Mouse (Mus musculus): ENCODE measurements around the gene Krt87. TPM values are rescaled to one million over a fixed set of nuclear protein-coding genes. Genes with fewer than 3 reads are reported as not detected.

The Krt87 gene
- polyA plus RNA-seq (2016; fragmentation: Nextera tagmentation; extraction: Ambion mirVana) = 0.39 and 0.48 TPM in 2 replicates

DNA sequence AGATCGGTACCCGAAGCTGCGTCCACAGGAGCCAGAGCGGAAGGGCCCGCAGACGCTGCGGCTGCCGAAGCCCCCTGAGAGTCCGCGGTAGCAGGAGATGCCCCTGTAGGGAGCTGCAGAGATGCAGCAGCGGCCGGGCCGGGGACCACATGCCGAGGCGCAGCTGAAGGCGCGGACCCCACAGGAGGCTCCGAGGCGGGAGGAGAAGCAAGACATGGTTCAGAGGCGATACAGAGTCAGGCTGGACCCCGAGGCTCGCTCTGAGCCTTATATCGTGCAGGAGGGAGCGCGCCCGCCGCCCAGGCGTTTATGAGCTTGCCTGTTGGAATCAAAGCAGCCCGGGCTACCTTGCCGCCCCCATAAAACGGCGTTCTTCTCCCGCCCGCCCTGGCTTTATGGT lies at the start of gene Krt87:
Gene Krt87 (minus strand): TSS at position 250 of the 400 bp plus-strand sequence.
- Histone ChIP-seq H3K27ac (no peak within 1 kb of the TSS), H3K36me3 (no peaks in the 10 kb centered on the region), H3K27me3 (peaks cover 42% of the 10 kb centered on the region), H3K4me3 (peak within 1 kb of the TSS; percentile 31), H3K9me3 (replicated peaks) (no peaks in the 10 kb centered on the region), H3K4me2 (replicated peaks) (peak within 1 kb of the TSS; percentile 56), H3K4me1 (peaks cover 6% of the 10 kb centered on the region), H3K9ac (peak within 1 kb of the TSS; percentile 35)
- 3% methylated on average over 32 of the region's 34 CpGs for WGBS
- ATAC-seq (ENCODE audit: low FRiP score) = 0 out of 2 replicates have a peak, but pooled peaks have one; percentile 29

DNA sequence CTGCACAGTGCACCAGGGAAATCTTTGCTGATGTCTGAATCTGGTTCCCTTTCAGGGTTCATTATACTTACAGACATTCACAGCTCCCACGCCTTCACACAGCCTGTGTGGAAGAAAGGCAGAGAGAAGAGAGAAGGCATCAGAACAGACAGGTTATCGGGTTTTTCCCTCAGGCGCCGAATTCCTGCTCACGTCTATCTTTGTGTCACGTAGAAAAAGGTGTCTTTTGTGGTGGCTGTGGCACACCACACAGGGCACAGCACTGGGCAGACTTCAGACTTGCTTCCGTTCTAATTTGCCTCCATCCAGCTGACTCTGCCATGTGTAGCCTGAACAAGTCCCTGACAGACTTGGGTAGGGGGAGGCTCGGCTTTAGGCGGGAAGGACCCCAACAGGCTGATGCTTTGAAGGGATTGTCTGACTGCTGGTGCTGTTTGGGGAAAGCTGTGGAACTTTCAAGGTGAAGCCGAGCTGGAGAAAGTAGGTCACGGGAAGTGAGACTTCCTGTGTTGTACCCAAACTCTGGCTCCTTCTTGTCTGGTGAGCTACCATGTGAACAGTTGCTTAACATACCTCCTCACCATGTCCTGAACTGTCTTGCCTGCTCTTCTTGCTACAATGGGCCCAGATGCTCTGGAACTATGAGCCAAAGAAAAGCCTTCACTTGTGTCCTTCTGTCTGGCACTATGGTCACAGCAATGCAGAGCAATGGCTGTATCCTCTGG lies 47.5 kb upstream of the Krt87 start:
- Histone ChIP-seq H3K9ac (no peak overlapping the region), H3K36me3 (no peaks in the 10 kb centered on the region), H3K9me3 (replicated peaks) (no peaks in the 10 kb centered on the region), H3K4me1 (peaks cover 4% of the 10 kb centered on the region; the same call in 1 of the 2 replicates), H3K27me3 (no peaks in the 10 kb centered on the region), H3K4me2 (replicated peaks) (no peak overlapping the region), H3K27ac (no peak overlapping the region), H3K4me3 (no peak overlapping the region)
- WGBS = 88% methylated on average over 11 of the region's 11 CpGs
- no peak for ATAC-seq (ENCODE audit: low FRiP score)

DNA sequence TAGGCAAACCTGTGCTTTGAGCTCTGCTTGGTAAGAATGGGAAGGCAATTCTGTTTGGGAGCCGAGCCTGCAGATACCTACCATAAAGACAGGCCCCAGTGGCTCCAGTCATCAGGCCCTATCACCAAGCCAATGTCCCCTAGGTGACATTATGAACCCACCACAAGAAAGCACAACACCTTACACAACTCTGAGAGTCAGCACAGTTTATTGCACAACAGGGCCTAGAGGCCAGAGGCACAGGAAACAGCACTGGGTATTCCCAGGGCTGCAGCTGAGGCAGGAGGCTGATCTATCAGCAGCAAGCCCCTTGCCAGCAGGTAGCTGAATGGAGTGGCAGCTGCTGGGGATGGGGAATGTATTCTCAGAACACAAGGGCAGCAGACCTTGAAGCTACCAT lies 46.3 kb upstream of the Krt87 start:
- no peaks in the 10 kb centered on the region for H3K9me3 ChIP-seq (replicated peaks)
- peaks cover 4% of the 10 kb centered on the region; the same call in 1 of the 2 replicates for H3K4me1 ChIP-seq
- no peaks in the 10 kb centered on the region for H3K36me3 ChIP-seq
- no peak overlapping the region for H3K9ac ChIP-seq
- 71% methylated on average over 1 of the region's 1 CpGs for WGBS
- no peak overlapping the region for H3K27ac ChIP-seq
- H3K4me2 ChIP-seq (replicated peaks) = no peak overlapping the region
- no peak overlapping the region for H3K4me3 ChIP-seq
- ATAC-seq (ENCODE audit: low FRiP score) = no peak
- no peaks in the 10 kb centered on the region for H3K27me3 ChIP-seq

DNA sequence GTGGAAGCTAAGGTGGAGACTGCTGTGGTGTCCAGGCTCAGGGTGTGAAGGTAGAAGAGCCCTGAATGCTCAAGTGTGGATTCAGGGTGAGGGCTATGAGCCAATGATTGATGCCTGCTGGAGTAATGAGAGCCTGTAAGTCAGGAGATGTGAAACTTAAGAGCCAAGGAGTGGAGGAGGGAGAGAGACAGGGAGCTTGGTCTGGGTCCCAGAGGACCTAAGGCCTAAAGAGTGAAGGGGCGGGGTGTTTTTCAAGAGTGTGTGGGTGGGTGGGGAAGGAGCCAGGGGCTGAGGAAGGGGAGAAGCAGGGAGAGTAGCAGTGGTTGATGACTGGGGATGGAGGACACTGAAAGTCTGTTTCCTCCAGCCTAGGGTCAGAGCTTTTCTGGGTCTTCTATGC lies 45.0 kb upstream of the Krt87 start:
- H3K4me2 ChIP-seq (replicated peaks) = no peak overlapping the region
- WGBS = 85% methylated on average over 1 of the region's 1 CpGs

DNA sequence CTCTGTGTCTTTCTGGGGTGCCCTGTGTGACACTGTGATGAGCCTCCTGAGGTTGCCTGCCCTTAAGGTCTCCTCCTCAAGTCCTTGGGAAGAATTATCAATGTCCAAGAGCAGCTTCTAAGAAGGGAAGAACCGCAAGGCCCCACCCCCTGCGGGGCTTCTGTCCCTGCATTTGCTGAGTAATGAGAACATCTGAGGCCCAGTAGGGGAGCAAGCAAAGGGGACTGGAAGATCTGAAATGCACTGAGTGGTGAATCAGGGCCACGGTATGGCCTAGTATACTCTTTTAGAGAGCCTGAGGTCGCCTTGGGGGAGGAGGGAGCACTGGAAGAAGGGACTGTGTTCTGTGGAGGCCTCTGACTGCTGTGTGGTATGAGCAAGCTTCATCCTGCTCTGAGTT lies 43.5 kb upstream of the Krt87 start:
- no peak overlapping the region for H3K4me2 ChIP-seq (replicated peaks)
- 0 out of 2 replicates have a peak, but pooled peaks cover 7% of the 10 kb centered on the region for H3K27me3 ChIP-seq
- peaks cover 13% of the 10 kb centered on the region for H3K4me1 ChIP-seq
- H3K36me3 ChIP-seq = no peaks in the 10 kb centered on the region
- no peaks in the 10 kb centered on the region for H3K9me3 ChIP-seq (replicated peaks)
- no peak overlapping the region for H3K27ac ChIP-seq
- 50% methylated on average over 4 of the region's 4 CpGs for WGBS
- H3K9ac ChIP-seq = no peak overlapping the region
- no peak overlapping the region for H3K4me3 ChIP-seq
- ATAC-seq (ENCODE audit: low FRiP score) = no peak

More for the DNA sequence above, 45.0 kb upstream of the Krt87 start:
- ATAC-seq (ENCODE audit: low FRiP score) = no peak
- Histone ChIP-seq H3K9me3 (replicated peaks) (no peaks in the 10 kb centered on the region), H3K4me3 (no peak overlapping the region), H3K9ac (no peak overlapping the region), H3K4me1 (peaks cover 13% of the 10 kb centered on the region), H3K27me3 (0 out of 2 replicates have a peak, but pooled peaks cover 4% of the 10 kb centered on the region), H3K36me3 (no peaks in the 10 kb centered on the region), H3K27ac (no peak overlapping the region)

DNA sequence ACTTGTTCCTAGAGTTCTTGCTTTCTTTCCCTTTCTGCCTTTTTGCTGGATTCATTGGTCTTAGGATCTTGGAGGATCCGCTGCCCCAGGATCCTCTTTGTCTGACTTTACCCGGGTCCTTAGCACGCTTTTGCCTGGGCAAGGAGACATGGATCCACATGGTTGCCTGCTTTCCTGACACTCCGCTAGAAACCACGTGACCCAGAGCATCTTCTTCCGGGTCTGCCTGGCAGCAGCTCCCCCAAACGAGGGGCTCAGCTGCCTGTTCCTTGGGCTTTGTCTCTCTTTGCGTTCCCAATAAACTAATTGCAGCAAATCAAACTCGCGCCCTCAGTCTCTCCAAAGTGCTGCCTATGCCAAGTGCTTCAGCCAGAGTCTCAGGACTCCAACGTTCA lies 41.1 kb upstream of the Krt87 start:
- no peaks in the 10 kb centered on the region for H3K9me3 ChIP-seq (replicated peaks)
- H3K27ac ChIP-seq = no peak overlapping the region
- H3K36me3 ChIP-seq = no peaks in the 10 kb centered on the region
- 27% methylated on average over 11 of the region's 11 CpGs for WGBS
- H3K4me3 ChIP-seq = peak overlapping the region; percentile 19
- H3K4me2 ChIP-seq (replicated peaks) = peak overlapping the region; percentile 62
- H3K4me1 ChIP-seq = peaks cover 9% of the 10 kb centered on the region
- H3K9ac ChIP-seq = peak overlapping the region; percentile 49; the same call in 1 of the 2 replicates
- ATAC-seq (ENCODE audit: low FRiP score) = no peak
- 0 out of 2 replicates have a peak, but pooled peaks cover 7% of the 10 kb centered on the region for H3K27me3 ChIP-seq

DNA sequence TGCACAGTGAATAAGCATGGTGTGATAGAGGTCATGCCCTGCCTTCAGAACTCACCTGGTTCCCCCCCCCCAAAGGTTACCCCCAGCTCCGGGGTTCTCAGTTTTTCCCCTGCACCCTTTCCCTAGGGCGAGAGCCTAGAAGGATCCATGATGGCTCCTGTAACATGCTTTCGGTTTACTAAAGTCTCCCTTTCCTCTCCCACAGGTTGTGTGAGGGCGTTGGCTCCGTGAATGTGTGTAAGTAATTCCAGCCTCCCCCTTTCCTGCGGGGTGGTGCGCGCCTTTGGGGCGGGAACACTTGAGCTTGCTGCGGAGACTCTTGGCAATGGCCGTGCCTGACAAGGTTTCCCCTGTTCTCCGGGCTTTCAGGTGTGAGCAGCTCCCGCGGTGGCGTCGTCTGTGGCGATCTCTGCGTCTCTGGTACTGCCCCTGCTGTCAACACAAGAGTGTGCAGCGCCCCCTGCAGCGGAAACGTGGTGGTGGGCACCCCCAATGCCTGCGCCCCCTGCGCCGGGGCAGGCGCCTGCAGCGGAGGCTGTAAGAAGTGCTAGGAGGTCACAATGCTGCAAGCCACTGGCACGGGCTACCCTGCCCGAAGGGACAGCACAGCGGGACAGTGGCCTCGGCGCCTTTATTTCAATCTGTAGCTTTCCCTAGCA lies 40.5 kb upstream of the Krt87 start:
- Histone ChIP-seq H3K9ac (peak overlapping the region; percentile 49; the same call in 1 of the 2 replicates), H3K27me3 (0 out of 2 replicates have a peak, but pooled peaks cover 7% of the 10 kb centered on the region), H3K27ac (no peak overlapping the region), H3K4me2 (replicated peaks) (peak overlapping the region; percentile 62), H3K4me3 (peak overlapping the region; percentile 19), H3K4me1 (peaks cover 9% of the 10 kb centered on the region), H3K9me3 (replicated peaks) (no peaks in the 10 kb centered on the region), H3K36me3 (no peaks in the 10 kb centered on the region)
- WGBS = 10% methylated on average over 31 of the region's 31 CpGs
- peak; percentile 43; the same call in 1 of the 2 replicates for ATAC-seq (ENCODE audit: low FRiP score)

DNA sequence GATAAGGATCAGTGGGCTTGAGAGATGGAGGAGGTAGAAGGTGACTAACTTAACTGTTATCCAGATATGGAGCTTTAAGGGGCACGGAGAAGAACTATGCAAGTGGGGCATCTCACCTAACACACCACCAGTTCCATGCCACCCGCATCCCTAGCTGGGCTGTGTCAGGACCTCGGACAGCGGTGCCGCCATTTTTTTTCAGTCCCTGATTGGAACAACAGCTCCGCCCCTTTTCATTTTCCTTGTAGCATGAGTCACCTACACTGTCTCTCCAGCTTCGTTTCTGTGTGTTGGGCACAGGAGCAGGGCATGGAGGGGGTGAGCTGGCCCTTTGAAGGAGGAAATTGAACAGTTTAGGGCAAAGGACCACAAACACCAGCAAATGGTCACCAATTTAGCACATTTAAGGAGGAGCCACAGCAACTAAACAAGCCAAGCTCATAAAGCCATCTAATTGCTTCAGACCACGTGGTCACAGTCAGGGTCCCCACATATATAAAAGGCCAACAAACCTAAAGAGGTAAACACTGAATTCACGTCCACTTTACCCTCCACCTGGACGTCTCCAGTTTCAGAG lies 34.4 kb upstream of the Krt87 start, which contains the start of gene Krt86:
Gene Krt86 (plus strand): TSS at position 527 of the 577 bp plus-strand sequence.
- H3K9me3 ChIP-seq (replicated peaks) = no peaks in the 10 kb centered on the region
- no peak within 1 kb of the TSS for H3K27ac ChIP-seq
- H3K27me3 ChIP-seq = no peaks in the 10 kb centered on the region
- 40% methylated on average over 10 of the region's 10 CpGs for WGBS
- H3K36me3 ChIP-seq = no peaks in the 10 kb centered on the region
- no peak within 1 kb of the TSS for H3K4me3 ChIP-seq
- no peak for ATAC-seq (ENCODE audit: low FRiP score)
- no peaks in the 10 kb centered on the region for H3K4me1 ChIP-seq
- H3K4me2 ChIP-seq (replicated peaks) = no peak within 1 kb of the TSS
- no peak within 1 kb of the TSS for H3K9ac ChIP-seq

DNA sequence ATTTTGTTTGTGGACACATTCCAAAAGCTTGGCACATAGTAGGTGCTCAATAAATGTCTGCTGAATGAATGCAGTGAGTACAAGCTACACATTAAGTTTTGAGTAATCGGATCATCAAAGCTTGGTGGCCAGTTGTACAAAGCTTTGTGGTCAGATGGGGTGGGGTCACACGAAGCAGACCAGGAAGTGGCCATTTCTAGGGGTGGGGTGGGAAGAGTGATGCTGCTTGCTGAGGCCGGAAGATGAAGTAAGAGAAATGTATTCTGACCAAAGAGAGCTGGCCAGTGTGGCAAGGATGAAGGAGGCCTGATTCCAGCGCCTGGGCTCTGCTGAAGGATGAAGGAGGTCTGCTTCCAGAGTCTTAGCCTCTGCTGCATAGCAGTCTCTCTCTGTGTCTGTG lies 30.5 kb upstream of the Krt87 start:
- Histone ChIP-seq H3K9me3 (replicated peaks) (no peaks in the 10 kb centered on the region), H3K9ac (no peak overlapping the region), H3K27ac (no peak overlapping the region), H3K4me2 (replicated peaks) (no peak overlapping the region), H3K4me3 (no peak overlapping the region), H3K4me1 (no peaks in the 10 kb centered on the region), H3K36me3 (no peaks in the 10 kb centered on the region), H3K27me3 (no peaks in the 10 kb centered on the region)
- WGBS = 82% methylated on average over 4 of the region's 4 CpGs
- ATAC-seq (ENCODE audit: low FRiP score) = no peak

DNA sequence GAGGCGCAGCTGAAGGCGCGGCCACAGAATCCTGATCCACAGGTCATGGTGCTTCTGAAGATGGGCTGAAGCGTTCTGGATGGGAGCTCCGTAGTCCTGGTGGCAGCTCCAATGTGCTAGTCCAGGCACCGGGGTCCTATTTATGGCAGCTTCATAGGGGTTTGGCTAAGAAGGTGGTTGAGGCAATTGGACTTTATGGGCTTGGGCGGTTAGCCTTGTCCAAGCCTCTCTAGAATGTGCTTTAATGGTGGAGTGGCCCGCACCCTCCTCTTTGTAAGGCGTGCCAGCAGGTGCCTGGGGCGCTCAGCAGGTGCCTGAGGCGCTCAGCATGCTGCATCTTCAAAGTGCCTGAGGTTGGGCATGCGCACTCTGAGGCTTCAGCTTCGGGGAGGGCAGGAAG lies 25.0 kb upstream of the Krt87 start, which contains the start of gene Krt81:
Gene Krt81 (minus strand): TSS at position 101 of the 400 bp plus-strand sequence.
- H3K27ac ChIP-seq = no peak within 1 kb of the TSS
- no peaks in the 10 kb centered on the region for H3K27me3 ChIP-seq
- no peak within 1 kb of the TSS for H3K4me3 ChIP-seq
- WGBS = 86% methylated on average over 13 of the region's 13 CpGs
- H3K4me1 ChIP-seq = peaks cover 4% of the 10 kb centered on the region; the same call in 1 of the 2 replicates
- no peak for ATAC-seq (ENCODE audit: low FRiP score)
- no peaks in the 10 kb centered on the region for H3K9me3 ChIP-seq (replicated peaks)
- no peak within 1 kb of the TSS for H3K4me2 ChIP-seq (replicated peaks)
- no peaks in the 10 kb centered on the region for H3K36me3 ChIP-seq
- H3K9ac ChIP-seq = no peak within 1 kb of the TSS

DNA sequence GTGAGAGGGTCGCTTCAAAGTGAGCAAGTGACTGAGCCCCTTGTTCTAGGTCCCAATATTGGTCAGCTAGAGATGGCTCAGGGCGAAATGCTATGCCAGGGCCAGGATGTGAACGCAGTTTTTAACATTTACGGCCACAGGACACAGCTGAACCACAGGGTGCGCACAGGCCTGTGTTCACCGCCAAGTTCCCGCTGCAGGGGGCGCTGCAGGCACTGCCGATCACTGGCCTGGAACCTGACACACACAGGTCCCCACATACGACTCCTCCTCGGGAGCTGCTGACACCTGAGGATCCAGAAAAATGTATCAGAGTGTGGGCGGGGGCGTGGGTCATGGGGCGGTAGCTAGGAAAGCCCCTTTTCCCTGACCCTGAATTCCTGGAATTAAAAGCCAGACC lies 20.7 kb upstream of the Krt87 start:
- 76% methylated on average over 14 of the region's 14 CpGs for WGBS
- ATAC-seq (ENCODE audit: low FRiP score) = no peak
- Histone ChIP-seq H3K9me3 (replicated peaks) (no peaks in the 10 kb centered on the region), H3K27me3 (no peaks in the 10 kb centered on the region), H3K4me2 (replicated peaks) (no peak overlapping the region), H3K9ac (no peak overlapping the region), H3K4me3 (no peak overlapping the region), H3K36me3 (no peaks in the 10 kb centered on the region), H3K4me1 (peaks cover 4% of the 10 kb centered on the region; the same call in 1 of the 2 replicates), H3K27ac (no peak overlapping the region)

DNA sequence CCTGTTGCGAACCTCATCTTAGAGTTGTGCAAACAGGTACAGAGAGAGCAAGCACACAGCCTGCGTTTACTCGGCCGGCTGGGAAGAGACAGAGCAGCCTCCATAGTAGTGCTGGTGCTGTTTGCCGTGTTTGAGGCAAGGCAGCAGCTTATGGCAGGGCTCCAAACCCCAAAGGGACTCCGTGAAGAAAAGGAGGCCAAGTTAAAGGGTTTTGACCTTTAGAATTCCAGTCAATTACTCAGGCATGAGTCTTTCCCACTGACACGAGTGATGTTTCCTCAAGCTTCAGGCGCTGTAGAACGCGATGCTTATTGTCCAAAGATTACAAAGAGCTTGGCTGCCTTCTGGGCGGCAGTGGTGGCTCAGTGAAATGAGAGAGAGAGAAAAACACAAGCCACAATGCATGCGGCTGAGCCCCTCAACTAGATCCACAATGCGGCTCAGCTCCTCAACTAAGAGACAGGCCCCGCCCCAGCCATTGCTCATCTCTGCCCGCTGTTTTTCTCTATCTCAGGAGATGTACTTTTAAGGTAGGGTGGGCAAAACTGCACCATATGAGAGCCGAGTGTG lies 19.8 kb upstream of the Krt87 start:
- H3K27ac ChIP-seq = no peak overlapping the region
- H3K36me3 ChIP-seq = no peaks in the 10 kb centered on the region
- 43% methylated on average over 16 of the region's 16 CpGs for WGBS

More for the DNA sequence above, 19.8 kb upstream of the Krt87 start:
- Histone ChIP-seq H3K9me3 (replicated peaks) (no peaks in the 10 kb centered on the region), H3K9ac (no peak overlapping the region), H3K4me2 (replicated peaks) (no peak overlapping the region), H3K4me3 (no peak overlapping the region), H3K27me3 (no peaks in the 10 kb centered on the region), H3K4me1 (peaks cover 4% of the 10 kb centered on the region; the same call in 1 of the 2 replicates)
- ATAC-seq (ENCODE audit: low FRiP score) = no peak

Measured in hindbrain, embryonic 12.5 days (tissue).